Mouse (Mus musculus) megakaryocyte, adult 5-6 weeks (primary cell): ENCODE data around the gene Nav2. TPM values are rescaled to one million over a fixed set of nuclear protein-coding genes. Genes with fewer than 3 reads are reported as not detected.

ENCODE experiments used
- ATAC-seq: 2 replicates; pipeline ENCODE4 v1.8.0; 2016; ENCODE audit warnings: mild to moderate bottlenecking, inconsistent platforms; ENCODE audit not compliant: poor library complexity, severe bottlenecking
- total RNA-seq, 2 experiments: library from RNA; stranded (forward) in 1 of 2; stranded (reverse) in 1 of 2; fragments of 153-499, 151-499 nt in 1 of 2; fragments of 221-1000, 200-1000 nt in 1 of 2; gene quantifications; 2 replicates each; pipeline versions ENCODE4 v1.2.3 to v1.2.4; 2015 to 2017

The Nav2 gene
- total RNA-seq, 2 experiments from 2014 or later: 4.6 to 10.5 TPM

- no peak for ATAC-seq
Measured at GRCm38 (mm10) chr7:49342556-49343080, 434.1 kb downstream of the Nav2 start.

GRCm38 (mm10) chr7:49343081-49343600, 434.6 kb downstream of the Nav2 start:
- ATAC-seq: peak; percentile 63

- no peak for ATAC-seq
Measured at GRCm38 (mm10) chr7:49343752-49344484, 435.4 kb downstream of the Nav2 start.

- ATAC-seq: no peak
Measured at GRCm38 (mm10) chr7:49347338-49348272, 439.1 kb downstream of the Nav2 start.

- ATAC-seq: no peak
Measured at GRCm38 (mm10) chr7:49348636-49349035, 440.1 kb downstream of the Nav2 start.

- no peak for ATAC-seq
Measured at GRCm38 (mm10) chr7:49350321-49351007, 441.9 kb downstream of the Nav2 start.

GRCm38 (mm10) chr7:49351596-49352258, 443.2 kb downstream of the Nav2 start:
- no peak for ATAC-seq

GRCm38 (mm10) chr7:49357441-49358165, 449.1 kb downstream of the Nav2 start:
- ATAC-seq: no peak

GRCm38 (mm10) chr7:49359120-49359519, 450.6 kb downstream of the Nav2 start:
- ATAC-seq: no peak

GRCm38 (mm10) chr7:49360597-49360996, 452.1 kb downstream of the Nav2 start:
- ATAC-seq: no peak

GRCm38 (mm10) chr7:49361465-49362090, 453.1 kb downstream of the Nav2 start:
- no peak for ATAC-seq

GRCm38 (mm10) chr7:49364486-49365162, 456.1 kb downstream of the Nav2 start:
- no peak for ATAC-seq

GRCm38 (mm10) chr7:49368590-49368989, 460.1 kb downstream of the Nav2 start:
- no peak for ATAC-seq

- ATAC-seq: no peak
Measured at GRCm38 (mm10) chr7:49369006-49369405, 460.5 kb downstream of the Nav2 start.

- no peak for ATAC-seq
Measured at GRCm38 (mm10) chr7:49369809-49370473, 461.4 kb downstream of the Nav2 start.

GRCm38 (mm10) chr7:49371345-49371744, 462.8 kb downstream of the Nav2 start:
- no peak for ATAC-seq

- no peak for ATAC-seq
Measured at GRCm38 (mm10) chr7:49371972-49372371, 463.5 kb downstream of the Nav2 start.

- no peak for ATAC-seq
Measured at GRCm38 (mm10) chr7:49373173-49373572, 464.7 kb downstream of the Nav2 start.
